Mouse (Mus musculus): ENCODE results near the gene Plekhh2.

DNA sequence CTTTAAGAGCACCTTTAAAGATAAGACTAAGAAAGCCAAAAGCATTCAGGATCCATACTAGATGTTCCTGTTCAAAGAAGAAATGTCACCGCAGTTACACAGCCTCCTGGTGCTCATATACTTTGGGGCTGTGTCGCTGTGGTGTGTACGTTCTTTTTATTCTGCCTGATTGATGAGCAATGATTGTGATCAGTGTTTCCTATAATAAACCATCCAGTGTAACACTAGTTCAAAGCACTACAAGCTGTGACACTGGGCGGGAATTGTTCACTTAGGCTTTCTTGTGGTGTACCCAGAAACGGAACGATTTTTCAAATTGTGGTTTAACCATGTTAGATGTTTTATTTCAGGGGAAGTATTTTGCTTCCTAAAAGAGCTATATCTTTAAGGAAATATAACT, 120.1 kb downstream of the Plekhh2 start:
- TF ChIP-seq POLR2A (IDR thresholded peaks at IDR 0.05; ENCODE audit: low read depth, low read length) (no peak), CTCF (IDR thresholded peaks at IDR 0.05; ENCODE audit: borderline replicate concordance, insufficient read depth, low read length) (no peak)
